Comparison of ENCODE assay signal across 8 mouse cellular contexts in genomic region chr5:30921256-30922033, GRCm38 (mm10). TPM values are rescaled to one million over a fixed set of nuclear protein-coding genes. Genes with fewer than 3 reads are reported as not detected.
DNase-seq lines count a peak whose midpoint lies in the region; ATAC-seq and TF ChIP-seq lines count a peak whose summit lies in the region.

Gene Khk, plus strand, starts transcription at chr5:30921431.

- DNase-seq in 3T3-L1 (ENCODE audit: low read depth, low spot score) = peak; percentile 91
- peak; percentile 91 to 95 for DNase-seq in adrenal gland, postnatal 36 days
- DNase-seq in heart, adult 18-20 months = peak; percentile 90 to 95
- DNase-seq in kidney, adult 18-20 months = peak; percentile 95
- peak; percentile 95 for DNase-seq in limb, embryonic 11.5 days (ENCODE audit: low spot score)

- H3K36me3 ChIP-seq in embryonic facial prominence, embryonic 12.5 days = peaks cover 44% of the 10 kb centered on the region
- peaks cover 14% of the 10 kb centered on the region; the same call in 1 of the 2 replicates for H3K36me3 ChIP-seq in limb, embryonic 11.5 days (ENCODE audit: control insufficient read depth, insufficient read depth, low read length)
- no peaks in the 10 kb centered on the region for H3K36me3 ChIP-seq in midbrain, embryonic 13.5 days
- H3K36me3 ChIP-seq in small intestine, adult 2 months (ENCODE audit: control insufficient read depth, insufficient read depth, low read length) = peaks cover 1% of the 10 kb centered on the region

- H3K27ac ChIP-seq in embryonic facial prominence, embryonic 12.5 days = peak within 1 kb of the TSS; percentile 87
- peak within 1 kb of the TSS; percentile 71; the same call in 1 of the 2 replicates for H3K27ac ChIP-seq in limb, embryonic 11.5 days (replicated peaks; ENCODE audit: low read depth, low read length)
- H3K27ac ChIP-seq in midbrain, embryonic 13.5 days = peak within 1 kb of the TSS; percentile 63
- peak within 1 kb of the TSS; percentile 95 for H3K27ac ChIP-seq in small intestine, adult 2 months (ENCODE audit: insufficient read depth, low read depth, low read length)

- H3K27me3 ChIP-seq in embryonic facial prominence, embryonic 12.5 days = no peaks in the 10 kb centered on the region
- H3K27me3 ChIP-seq in limb, embryonic 11.5 days (ENCODE audit: control insufficient read depth, insufficient read depth, low read length) = no peaks in the 10 kb centered on the region
- peaks cover 11% of the 10 kb centered on the region for H3K27me3 ChIP-seq in midbrain, embryonic 13.5 days
- H3K27me3 ChIP-seq in small intestine, adult 2 months (ENCODE audit: control insufficient read depth, insufficient read depth, low read length) = no peaks in the 10 kb centered on the region

- 2% methylated on average over 34 of the region's 40 CpGs for WGBS in embryonic facial prominence, embryonic 12.5 days
- under 1% methylated on average over 40 of the region's 40 CpGs for WGBS in limb, embryonic 11.5 days
- WGBS in midbrain, embryonic 13.5 days = under 1% methylated on average over 40 of the region's 40 CpGs
- WGBS in small intestine, adult 2 months = under 1% methylated on average over 40 of the region's 40 CpGs

- ATAC-seq in embryonic facial prominence, embryonic 12.5 days (ENCODE audit: insufficient number of reproducible peaks, insufficient read depth, low FRiP score, low TSS enrichment) = peak; percentile 78
- ATAC-seq in limb, embryonic 11.5 days (ENCODE audit: insufficient number of reproducible peaks, low FRiP score, low TSS enrichment, low read depth) = peak; percentile 85
- ATAC-seq in midbrain, embryonic 13.5 days = peak; percentile 85

- peaks cover 26% of the 10 kb centered on the region for H3K4me1 ChIP-seq in embryonic facial prominence, embryonic 12.5 days
- H3K4me1 ChIP-seq in limb, embryonic 11.5 days (ENCODE audit: control insufficient read depth, insufficient read depth, low read length) = peaks cover 8% of the 10 kb centered on the region
- H3K4me1 ChIP-seq in midbrain, embryonic 13.5 days (replicated peaks) = peaks cover 13% of the 10 kb centered on the region
- peaks cover 28% of the 10 kb centered on the region for H3K4me1 ChIP-seq in small intestine, adult 2 months (ENCODE audit: control insufficient read depth, insufficient read depth, insufficient read length, low read length)

- no peaks in the 10 kb centered on the region for H3K9me3 ChIP-seq in embryonic facial prominence, embryonic 12.5 days
- H3K9me3 ChIP-seq in limb, embryonic 11.5 days (ENCODE audit: control insufficient read depth, low read length) = no peaks in the 10 kb centered on the region
- H3K9me3 ChIP-seq in midbrain, embryonic 13.5 days = no peaks in the 10 kb centered on the region

- H3K4me2 ChIP-seq in embryonic facial prominence, embryonic 12.5 days (replicated peaks) = peak within 1 kb of the TSS; percentile 73
- H3K4me2 ChIP-seq in limb, embryonic 11.5 days (ENCODE audit: low read depth, severe bottlenecking) = peak within 1 kb of the TSS; percentile 67
- peak within 1 kb of the TSS; percentile 81 for H3K4me2 ChIP-seq in midbrain, embryonic 13.5 days (replicated peaks)

- peak; percentile 86 for TF ChIP-seq CTCF in small intestine, adult 2 months (IDR thresholded peaks at IDR 0.05; ENCODE audit: extremely low read depth, insufficient read length, insufficient replicate concordance, low read depth, low read length)

- peak within 1 kb of the TSS; percentile 38 for H3K4me3 ChIP-seq in embryonic facial prominence, embryonic 12.5 days
- H3K4me3 ChIP-seq in limb, embryonic 11.5 days (ENCODE audit: low read depth, low read length) = peak within 1 kb of the TSS; percentile 37
- peak within 1 kb of the TSS; percentile 50 for H3K4me3 ChIP-seq in midbrain, embryonic 13.5 days (replicated peaks)
- peak within 1 kb of the TSS; percentile 62 for H3K4me3 ChIP-seq in small intestine, adult 2 months (ENCODE audit: low read depth, low read length)

- peak within 1 kb of the TSS; percentile 60 for H3K9ac ChIP-seq in embryonic facial prominence, embryonic 12.5 days
- H3K9ac ChIP-seq in limb, embryonic 11.5 days (ENCODE audit: low read length) = peak within 1 kb of the TSS; percentile 54
- H3K9ac ChIP-seq in midbrain, embryonic 13.5 days (replicated peaks) = peak within 1 kb of the TSS; percentile 64

- TF ChIP-seq POLR2A in small intestine, adult 2 months (IDR thresholded peaks at IDR 0.05; ENCODE audit: low read depth, low read length) = peak; percentile 93

RNA-seq across cellular contexts. Expression of gene Khk, which starts in this region (rescaled TPM):
- total RNA-seq in adrenal gland, postnatal 36 days (2021) = 10 to 100 TPM; 37.5 to 64.9 TPM
- 13.7 and 14.2 TPM in 2 replicates for polyA plus RNA-seq in embryonic facial prominence, embryonic 12.5 days (2016; fragmentation: Nextera tagmentation; extraction: Ambion mirVana)
- 10 to 100 TPM; 27.1 to 28.5 TPM for total RNA-seq in heart, adult 18-20 months (2021)
- polyA plus RNA-seq in limb, embryonic 11.5 days (2014; fragmentation: Nextera tagmentation; extraction: Ambion mirVana) = 5.4 and 7.9 TPM in 2 replicates
- 5.6 and 6.8 TPM in 2 replicates for polyA plus RNA-seq in midbrain, embryonic 13.5 days (2015; fragmentation: Nextera tagmentation; extraction: Ambion mirVana)
- polyA plus RNA-seq in small intestine, adult 2 months (2012; rRNA removed) = 285 and 579 TPM in 2 replicates

Comparison
In these comparisons a context has a peak if more than half of its experiments do, and no peak if none do; other contexts are left out.
1. Peak in every context shown above with its lines: DNase-seq, ATAC-seq, H3K4me3 ChIP-seq and H3K27ac ChIP-seq.
2. RNA of gene Khk (polyA plus RNA-seq): 285 to 579 TPM in small intestine, adult 2 months; 13.7 to 14.2 TPM in embryonic facial prominence, embryonic 12.5 days, 5.4 to 7.9 TPM in limb, embryonic 11.5 days and 5.6 to 6.8 TPM in midbrain, embryonic 13.5 days; every median in the first group is over 10 times any median in the second.